Mouse (Mus musculus) skeletal muscle tissue, adult 2 months (tissue): ENCODE results near the gene Ucn.
A peak's percentile ranks its signal among the peaks of the same experiment; 100 is the strongest.

Source experiments
- DNase-seq: peaks from one replicate; pipeline ENCODE4 v3.0.0-alpha.2; 2012; ENCODE audit warnings: low read depth, low spot score

The Ucn gene

DNA sequence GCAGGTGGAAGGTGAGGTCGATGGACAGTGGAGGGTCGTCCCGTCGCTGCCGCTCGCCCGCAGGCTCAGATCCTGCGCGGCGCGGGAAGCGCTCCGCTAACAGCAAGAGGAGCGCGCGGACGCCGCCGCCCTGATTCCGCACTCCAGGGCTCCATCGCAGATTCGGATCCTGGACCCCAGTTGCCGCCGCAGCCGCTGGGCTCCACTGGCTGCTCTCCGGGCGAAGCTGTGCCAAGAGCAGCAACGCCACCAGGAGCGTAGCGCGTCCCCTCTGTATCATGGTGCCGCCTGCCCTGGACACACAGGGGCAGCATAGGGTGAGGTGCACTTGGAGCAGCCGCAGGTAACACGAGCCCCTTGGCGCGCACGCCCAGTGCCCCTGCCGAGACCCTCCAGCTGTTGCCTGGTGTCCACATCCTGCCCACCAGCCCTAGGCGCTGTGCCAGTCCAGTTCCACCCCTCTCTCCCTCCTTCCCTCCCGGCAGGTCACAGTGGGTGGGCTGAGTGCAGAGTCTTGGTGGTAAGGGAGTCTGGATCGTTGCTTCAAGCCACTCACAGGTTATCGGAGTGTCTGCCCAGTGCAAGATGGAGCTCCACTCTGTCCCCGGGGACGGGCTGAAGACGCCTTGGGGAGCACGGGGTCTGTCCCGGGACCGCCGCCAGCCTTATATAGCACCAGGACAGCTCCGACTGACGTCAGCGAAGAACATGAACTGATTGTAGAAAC lies at the start of gene Ucn:
TSS of gene Ucn (minus strand) at position 589 of the 727 bp plus-strand sequence.
- no peak for DNase-seq

DNA sequence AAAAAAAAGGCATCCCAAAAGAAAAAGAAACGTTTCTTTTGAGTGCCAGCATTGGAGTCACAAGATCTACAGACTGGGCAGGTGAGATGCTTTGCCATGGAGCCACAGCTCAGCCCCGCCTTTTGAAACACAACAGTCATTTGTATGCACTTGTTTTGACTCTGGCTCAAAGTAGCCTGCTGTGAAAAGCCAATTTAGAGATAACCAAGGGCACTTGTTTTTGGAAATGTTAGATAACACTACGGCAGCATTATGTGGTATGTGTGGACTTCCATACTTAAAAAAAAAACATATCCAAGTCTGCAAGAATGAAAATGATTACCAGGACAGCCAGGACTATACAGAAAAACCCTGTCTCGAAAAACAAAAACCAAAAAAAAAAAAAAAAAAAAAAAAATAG lies 45.0 kb upstream of the Ucn start:
- DNase-seq, result no peak

DNA sequence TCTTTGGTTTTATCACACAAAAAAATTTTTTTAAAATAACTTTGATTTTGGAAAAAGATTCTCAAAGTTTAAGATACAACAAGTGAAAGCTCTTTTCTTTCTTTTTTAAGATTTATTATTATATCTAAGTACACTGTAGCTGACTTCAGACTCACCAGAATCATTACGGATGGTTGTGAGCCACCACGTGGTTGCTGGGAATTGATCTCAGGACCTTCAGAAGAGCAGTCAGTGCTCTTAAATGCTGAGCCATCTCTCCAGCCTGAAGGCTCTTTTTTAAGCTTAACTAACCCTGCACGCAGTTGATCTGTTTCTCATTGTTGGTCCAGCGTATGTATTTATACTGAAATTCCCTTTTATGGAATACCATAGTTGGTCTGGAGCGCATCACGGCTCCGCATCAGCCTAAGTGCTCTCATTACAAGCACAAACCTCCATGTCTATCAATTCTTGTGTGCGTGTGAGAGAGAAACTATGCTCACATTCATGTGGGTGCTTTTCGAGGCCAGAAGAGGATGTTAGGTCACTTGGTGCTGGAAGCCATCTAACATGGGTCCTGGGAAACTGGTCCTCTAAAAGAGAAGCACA lies 42.6 kb upstream of the Ucn start:
- no peak for DNase-seq

DNA sequence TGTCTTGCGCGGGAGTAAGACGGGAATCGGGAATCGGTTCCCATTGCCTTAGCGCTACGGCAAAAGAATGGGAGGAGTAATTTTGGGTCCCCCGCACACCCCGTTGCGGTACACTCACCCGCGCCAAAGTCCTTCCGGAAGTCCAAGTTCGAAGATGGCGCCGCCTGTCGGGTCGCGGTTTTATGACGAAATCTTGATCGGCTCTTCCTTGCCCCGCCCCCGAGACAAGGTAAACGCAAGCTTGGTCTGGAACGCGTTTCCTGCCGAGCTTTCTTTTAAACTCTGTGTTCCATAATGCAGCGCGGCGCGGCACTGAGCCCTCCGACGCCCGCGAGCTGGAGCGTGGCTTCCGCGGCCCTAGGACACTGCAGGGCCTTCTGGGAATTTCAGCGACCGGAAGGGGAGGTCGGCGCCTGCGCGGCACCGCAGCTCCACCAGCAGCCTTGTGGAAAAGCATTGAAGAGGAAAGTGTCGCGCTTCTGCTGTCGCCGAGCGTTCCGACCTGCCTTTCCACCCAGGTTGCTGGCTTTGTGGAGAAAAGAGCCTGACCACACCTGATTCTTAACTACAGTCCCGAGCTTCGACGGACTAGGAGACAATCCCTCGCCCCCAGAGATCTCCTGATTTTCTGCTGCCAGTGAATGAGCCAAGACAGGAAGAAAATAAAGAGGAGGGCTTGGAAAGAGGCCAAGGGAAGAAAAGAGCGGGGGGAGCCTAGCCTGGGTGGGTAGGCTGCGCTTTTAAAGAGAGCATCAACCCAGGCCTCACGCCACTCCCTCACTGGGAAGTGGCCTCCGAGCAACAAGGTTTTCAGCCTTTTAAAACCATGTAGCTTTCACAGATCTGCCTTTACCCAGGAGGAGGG lies 41.4 kb upstream of the Ucn start, which contains the start of the genes Gm29609 and Gtf3c2:
TSS of gene Gm29609 (minus strand) at position 146 of the 865 bp plus-strand sequence.
TSS of gene Gtf3c2 (minus strand) at position 379 of the 865 bp plus-strand sequence.
- peak; percentile 94 for DNase-seq

DNA sequence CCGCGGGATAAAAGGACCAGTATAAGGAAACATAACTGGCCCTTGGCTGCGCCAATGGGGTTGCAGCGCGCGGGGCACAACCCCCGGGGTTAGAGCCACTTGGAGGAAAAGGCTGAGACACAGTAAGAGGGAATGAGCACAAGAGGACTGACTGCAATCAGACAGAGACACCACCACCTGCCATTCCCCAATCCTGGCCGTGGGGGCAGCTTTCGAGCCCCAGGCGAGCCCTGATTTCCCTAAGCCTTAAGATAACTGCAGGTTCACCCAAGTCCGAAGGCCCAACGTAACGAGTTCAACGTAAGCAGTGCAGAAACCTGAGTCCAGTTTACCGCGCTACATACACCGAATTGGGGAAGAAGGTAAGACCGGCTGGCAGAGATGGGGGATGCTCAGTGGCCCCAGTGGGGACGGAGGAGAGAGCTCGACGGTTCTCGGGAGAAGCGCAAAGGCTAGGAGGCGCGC lies 40.7 kb upstream of the Ucn start:
- no peak for DNase-seq

DNA sequence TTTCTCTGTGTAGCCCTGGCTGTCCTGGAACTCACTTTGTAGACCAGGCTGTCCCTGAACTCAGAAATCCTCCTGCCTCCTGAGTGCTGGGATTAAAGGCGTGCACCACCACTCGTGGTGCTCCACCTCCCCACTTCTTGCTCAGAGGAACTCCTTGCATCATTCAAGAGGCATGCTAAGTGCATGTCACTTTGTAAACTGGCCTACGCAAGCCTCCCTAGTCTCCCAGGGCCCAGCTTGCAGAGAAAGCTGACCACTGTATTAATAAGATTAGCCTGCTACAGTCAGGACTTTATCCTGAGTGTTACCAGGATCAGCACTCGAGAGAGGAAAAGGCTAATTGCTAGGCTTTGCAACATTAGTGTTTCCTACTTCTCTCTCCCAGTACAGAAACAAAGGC lies 30.0 kb upstream of the Ucn start:
- no peak for DNase-seq

DNA sequence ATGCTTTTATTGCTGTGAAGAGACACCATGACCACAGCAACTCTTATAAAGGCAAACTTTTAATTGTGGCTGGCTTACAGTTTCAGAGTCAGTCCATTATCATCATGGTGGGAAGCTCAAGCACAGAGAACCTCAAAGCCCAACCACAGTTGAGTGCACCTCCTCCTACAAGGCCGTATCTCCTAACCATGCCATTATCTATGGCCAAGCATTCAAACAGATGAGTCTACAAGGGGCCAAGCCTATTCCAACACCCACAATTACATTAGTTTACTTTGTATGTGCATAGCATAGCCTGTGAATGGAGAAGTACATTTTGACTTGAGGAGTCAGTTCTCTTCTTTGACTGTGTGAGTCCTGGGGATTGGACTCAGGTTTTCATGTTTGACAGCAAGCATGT lies 26.2 kb upstream of the Ucn start:
- DNase-seq, result no peak

DNA sequence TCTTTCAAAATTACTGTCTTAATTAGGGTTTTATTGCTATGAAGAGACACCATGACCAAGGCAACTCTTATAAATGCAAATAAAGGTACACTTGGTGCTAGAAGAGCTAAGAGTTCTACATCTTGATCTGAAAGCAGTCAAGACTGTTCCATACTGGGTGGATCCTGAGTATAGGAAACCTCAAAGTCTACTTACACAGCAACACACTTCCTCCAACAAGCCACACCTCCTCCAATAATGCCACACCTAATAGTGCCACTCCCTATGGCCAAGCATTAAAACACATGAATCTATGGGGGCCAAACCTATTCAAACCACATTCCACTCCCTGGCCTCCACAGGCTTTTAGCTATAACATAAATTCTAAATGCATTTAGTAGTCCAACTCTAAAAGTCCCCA lies 23.8 kb upstream of the Ucn start:
- no peak for DNase-seq

DNA sequence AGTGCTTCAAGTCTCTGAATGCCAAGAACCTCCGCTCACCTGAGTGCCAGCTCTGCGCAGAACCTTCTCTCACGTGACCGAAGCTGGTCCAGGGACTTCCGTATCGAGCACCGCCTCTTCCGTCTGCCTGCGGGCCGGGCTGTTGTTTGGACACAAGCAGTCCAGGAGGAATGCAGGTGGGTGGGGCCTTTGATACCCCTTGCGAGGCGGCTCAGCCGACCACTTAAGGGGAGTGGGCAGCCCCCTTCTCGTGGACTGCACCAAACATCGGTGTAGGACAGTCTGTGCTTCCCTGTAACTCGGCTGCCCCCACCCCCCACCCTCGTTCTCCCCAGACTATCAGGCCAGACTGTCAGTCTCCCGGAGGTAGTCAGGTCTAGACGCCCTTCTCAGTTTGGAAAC lies 15.5 kb upstream of the Ucn start, which contains the start of gene Mpv17:
TSS of gene Mpv17 (minus strand) at position 100 of the 402 bp plus-strand sequence.
- DNase-seq, result peak; percentile 89

DNA sequence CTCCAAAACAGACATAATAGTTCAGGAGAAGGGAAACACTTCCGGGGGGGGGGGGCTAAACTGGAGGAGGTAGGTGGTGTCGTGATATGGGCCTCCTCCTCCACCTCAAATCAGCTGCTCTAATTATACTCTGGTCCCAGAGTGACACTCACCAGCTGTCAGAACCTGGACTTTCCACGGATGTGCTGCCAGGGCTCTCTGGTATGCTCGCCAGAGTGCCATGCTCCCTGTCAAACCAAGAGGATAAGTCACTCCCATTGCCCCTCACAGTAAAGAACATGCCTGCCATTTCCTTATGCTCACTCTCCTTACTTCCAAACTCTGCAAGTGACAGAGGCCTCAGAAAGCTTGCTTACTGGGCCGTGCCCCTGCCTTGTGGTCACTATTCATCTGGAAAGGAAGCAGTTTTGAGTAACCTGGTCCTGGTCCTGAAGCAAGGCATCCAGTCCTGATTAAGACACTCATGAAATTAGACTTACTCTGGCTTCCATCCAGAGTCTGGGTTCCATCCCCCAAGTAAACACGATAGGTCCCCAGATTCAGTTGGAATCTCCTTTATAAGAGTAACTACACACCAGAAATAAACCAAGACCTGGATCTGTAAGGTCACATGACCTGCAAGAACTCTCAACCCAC lies 15.0 kb upstream of the Ucn start:
- peak; percentile 58 for DNase-seq

DNA sequence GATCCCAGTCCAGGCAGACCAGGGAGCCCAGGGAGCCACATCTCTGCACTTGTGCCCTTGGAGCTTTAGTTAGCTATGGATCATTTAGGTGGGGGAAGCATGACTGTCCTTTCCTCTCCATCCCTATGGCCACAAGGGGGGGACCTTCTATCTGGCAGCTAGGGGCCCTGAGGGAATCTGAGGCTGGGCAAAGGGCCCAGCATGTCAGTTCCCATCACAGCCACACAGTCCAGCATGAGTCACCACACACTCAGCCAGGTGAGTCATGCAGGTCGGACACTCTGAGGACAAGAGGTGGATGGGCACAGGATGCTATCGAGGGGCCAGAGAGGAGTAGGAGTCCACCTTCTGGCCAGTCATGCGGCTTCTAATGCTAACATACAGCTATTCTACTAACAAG lies 13.1 kb upstream of the Ucn start:
- no peak for DNase-seq

DNA sequence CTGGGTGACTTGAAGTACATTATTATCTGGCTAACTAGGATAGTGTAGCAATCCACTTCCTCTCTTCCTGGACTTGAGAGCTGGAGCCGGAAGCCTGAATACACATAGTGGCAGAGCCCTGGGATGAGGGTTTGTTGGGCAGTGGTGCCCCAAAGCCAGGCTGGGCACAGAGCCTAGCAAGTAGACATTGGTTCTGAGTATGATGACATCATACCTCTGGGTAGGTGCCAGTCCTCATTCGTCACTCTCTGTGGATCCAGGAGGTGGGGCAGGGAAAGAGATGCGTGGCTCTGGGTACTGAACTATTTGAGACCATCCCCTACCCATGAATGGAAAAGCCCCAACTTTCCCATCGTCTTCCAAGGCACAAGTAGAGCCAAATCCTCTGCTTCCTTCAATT lies 11.2 kb upstream of the Ucn start:
- DNase-seq, result no peak

DNA sequence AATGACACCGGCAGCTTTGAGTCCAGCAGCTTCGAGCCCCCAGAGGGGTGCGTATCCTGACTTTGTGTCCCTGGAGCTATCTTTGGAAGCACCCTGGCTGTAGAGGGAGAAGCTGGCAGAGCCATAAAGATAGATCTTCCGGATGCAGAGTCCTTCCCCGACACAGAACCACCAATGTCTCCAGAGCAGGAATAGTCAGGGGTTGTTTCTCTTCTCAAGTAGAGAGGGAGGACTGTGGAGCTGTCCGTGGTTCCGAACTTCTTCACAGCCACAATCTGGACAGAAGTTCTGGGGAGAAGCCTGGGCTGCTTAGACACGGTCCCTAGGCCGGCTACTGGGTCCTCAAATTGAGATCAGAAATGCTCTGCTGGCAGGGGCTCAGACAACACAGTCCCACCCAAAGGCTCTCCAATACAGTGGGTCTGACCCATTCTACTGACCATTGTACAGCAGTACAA lies 368 bp upstream of the Ucn start:
- no peak for DNase-seq

DNA sequence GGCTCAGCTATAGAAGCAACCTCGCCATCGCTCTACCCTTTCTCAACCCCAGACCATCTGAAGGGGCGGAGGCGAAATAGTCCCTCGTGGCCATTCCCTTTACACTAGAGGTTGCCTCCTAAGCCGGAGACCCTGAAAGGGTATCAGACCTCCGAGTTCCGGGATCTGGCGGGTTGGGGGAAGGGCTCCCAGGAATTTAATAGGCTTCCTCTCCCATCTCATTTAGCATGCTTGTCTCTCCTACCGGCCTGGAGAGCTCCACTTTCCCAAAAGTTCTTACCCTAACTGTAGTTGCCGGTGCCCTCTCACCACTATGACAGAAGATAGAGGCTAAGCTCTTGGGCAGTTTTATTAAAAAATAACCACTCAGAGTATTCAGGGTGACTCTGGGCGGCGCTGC lies 971 bp downstream of the Ucn start:
- no peak for DNase-seq

DNA sequence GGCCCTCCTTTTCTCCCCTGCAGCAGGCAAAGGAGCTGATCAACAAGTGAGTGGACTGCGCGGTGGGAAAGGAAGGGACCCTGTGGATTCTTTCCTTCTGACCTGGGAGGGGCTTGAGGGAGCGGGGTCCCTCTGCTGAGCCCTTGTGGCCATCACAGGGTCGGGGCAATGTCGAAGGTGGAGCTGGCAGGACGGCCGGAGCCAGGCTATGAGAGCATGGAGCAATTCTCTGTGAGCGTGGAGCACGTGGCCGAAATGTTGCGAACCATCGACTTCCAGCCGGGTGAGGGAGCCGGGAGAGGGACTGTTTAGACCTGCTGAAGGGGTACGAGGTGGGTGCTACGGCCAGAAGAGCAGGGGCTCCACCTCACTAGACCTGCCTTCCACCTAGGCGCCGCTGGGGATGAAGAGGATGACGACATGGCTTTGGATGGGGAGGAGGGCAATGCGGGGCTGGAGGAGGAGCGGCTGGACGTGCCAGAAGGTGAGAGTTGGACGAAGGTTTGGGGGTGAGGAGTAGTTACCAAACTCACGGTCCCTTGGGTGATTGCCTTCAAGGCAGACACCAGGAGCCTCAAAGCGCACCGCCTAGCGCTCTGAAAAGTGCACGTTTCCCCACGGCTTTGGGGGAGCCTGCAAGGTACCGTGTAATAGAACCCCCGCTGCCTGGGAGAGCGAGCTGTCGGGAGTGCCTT lies 1.8 kb downstream of the Ucn start:
- no peak for DNase-seq

DNA sequence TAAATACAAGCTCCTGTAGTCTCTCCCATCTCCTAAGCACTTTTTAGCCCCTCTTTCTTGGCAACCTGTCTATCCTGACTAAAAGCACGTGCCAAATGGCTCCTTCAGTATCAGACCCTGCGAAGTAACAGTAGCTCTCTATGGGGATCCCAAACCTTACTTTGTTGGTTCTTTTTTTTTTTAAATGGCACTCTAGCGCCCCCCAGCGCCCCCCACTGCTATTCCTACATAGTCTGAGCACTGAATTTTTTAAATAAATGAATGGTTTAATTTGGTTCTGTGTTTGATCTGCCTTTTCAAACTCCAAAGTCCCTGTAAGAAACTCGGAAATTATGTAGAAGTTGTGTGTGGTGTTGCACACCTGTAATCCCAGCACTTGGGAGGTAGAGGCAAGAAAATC lies 12.6 kb downstream of the Ucn start:
- DNase-seq, result no peak

DNA sequence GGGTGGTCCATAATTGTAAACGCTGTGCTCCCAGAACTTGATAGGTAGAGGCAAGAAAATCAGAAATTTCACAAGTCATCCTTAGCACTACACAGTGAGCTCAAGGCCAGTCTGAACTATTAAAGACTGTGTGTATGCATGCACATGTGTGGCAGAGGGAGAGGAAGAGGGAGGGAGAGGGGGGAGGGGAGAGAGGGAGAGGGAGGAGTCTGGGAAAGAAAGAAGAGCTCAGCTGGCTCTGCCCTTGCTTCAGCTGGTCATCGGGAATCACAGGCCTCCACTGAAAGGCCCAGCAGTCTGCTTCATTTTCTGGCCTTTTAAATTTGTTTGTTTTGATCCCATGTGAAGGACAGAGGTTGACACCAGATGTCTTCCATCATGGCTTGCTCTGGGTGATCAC lies 15.1 kb downstream of the Ucn start:
- DNase-seq, result no peak

DNA sequence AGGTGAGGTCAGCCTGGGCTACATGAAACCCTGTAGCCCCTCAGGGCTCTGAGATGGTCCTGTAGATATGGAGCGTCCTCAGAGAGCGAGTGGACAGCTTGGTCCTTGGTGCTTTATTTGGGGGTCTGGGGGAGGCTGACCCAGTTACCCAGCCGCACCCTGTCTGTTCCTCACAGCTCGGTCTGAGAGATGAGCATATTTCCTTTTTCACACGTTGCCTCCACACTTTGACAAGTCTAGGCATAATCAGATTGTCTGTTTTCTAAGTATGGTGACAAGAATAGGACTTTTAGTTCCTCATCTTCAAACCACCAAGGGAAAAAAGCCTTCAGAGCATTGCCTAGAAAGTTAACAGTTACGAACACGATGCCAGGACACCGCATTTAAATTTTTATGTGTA lies 17.5 kb downstream of the Ucn start:
- DNase-seq, result no peak

DNA sequence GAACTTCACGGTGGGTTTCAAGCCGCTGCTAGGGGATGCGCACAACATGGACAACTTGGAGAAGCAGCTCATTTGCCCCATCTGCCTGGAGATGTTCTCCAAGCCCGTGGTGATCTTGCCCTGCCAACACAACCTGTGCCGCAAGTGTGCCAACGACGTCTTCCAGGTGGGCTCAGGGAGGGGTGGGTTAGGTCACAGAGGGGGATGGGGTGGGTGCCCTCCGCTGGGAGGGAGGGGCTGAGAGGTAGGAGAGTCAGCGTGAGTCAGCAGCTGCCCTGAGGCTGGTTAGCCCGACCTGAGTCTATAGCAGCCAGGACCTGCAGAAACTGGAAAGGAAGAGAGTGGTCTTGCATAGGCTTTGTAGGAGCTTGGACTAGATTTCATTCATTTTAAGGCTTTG lies 21.7 kb downstream of the Ucn start:
- DNase-seq, result peak; percentile 70

DNA sequence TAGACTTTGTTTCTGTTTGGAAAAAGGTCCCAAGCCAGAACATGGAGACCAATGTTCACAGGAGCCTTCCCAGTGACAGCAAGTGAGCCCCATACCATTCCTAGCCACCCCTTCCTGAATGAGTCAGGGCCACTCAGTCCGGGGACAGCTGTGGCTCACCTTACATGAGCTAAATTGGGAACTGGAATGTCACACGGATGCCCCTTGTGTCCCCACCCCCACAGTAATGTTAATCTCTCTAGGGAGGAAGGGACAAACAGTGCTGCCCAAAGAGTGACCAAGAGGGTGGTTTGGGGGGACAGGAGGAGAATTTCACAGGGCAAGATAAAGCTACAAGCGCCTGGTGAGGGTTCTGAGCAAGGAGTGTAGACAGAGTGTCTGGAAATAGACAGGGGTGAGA lies 22.3 kb downstream of the Ucn start, which contains the start of gene Trim54:
TSS of gene Trim54 (plus strand) at position 359 of the 400 bp plus-strand sequence.
- DNase-seq, result peak; percentile 92

DNA sequence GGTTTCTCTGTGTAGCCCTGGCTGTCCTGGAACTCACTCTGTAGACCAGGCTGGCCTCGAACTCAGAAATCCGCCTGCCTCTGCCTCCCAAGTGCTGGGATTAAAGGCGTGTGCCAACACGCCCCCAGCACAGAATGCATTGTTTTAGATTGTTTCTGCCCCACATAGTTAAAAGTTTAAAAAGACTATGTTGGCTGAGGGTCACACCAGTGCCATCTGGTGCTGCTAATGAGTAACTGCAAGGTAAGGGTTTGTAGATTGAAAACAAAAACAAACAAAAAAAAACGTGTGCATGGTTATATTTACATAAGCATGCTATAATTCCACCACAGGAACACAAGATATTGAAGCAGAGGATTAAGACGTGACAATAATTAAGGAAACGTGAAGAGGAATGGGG lies 27.8 kb downstream of the Ucn start:
- no peak for DNase-seq
